Mouse (Mus musculus) neural tube, embryonic 13.5 days (tissue): ENCODE results near the gene Rpl6. TPM values are rescaled to one million over a fixed set of nuclear protein-coding genes. Genes with fewer than 3 reads are reported as not detected.
A peak's percentile ranks its signal among the peaks of the same experiment; 100 is the strongest.
"Not testable (repeated sequence)": the region's sequence is repeated elsewhere in the genome, so short reads cannot be mapped to it uniquely, and the experiment has no call there.

Experiments used
- ATAC-seq: fragments of 200-750 bp; cut with Nextera tagmentation; 2 replicates; pipeline ENCODE4 v1.8.0; 2017; ENCODE audit warnings: low read depth, mild to moderate bottlenecking, moderate TSS enrichment, moderate library complexity
- H3K27ac ChIP-seq: fragments of 300-500 bp; sonication (generic); replicated peaks from 2 replicates; pipeline ENCODE4 v1.5.1; 2015; ENCODE audit warnings: moderate library complexity, mild to moderate bottlenecking, inconsistent platforms
- H3K27me3 ChIP-seq: fragments of 300-500 bp; sonication (generic); 2 replicates; pipeline ENCODE4 v1.6.1; 2015; ENCODE audit warnings: mild to moderate bottlenecking, inconsistent platforms
- H3K36me3 ChIP-seq: fragments of 300-500 bp; sonication (generic); 2 replicates; pipeline ENCODE4 v1.6.1; 2015; ENCODE audit warnings: mild to moderate bottlenecking, inconsistent platforms
- H3K4me1 ChIP-seq: fragments of 300-500 bp; sonication (generic); replicated peaks from 2 replicates; pipeline ENCODE4 v1.6.1; 2015; ENCODE audit warnings: inconsistent platforms
- H3K4me2 ChIP-seq: fragments of 300-500 bp; sonication (generic); 2 replicates; pipeline ENCODE4 v1.6.1; 2015; ENCODE audit warnings: inconsistent platforms, mild to moderate bottlenecking, moderate library complexity
- H3K4me3 ChIP-seq: fragments of 300-500 bp; sonication (generic); 2 replicates; pipeline ENCODE4 v1.5.1; 2015; ENCODE audit warnings: mild to moderate bottlenecking, inconsistent platforms
- H3K9ac ChIP-seq: fragments of 300-500 bp; sonication (generic); 2 replicates; pipeline ENCODE4 v1.6.1; 2015; ENCODE audit warnings: moderate library complexity, mild to moderate bottlenecking, inconsistent platforms
- H3K9me3 ChIP-seq: fragments of 300-500 bp; sonication (generic); 2 replicates; pipeline ENCODE4 v1.6.1; 2016; ENCODE audit warnings: inconsistent platforms
- WGBS: fragments of 180-500 bp; shearing (Covaris S2); methylation state at CpG from one replicate; pipeline ENCODE4 v1.1.7; 2015; 5-methylcytosine and 5-hydroxymethylcytosine counted together
- polyA plus RNA-seq: library from polyadenylated mRNA; unstranded; fragments of >200 nt; fragmentation: Nextera tagmentation; extraction: Ambion mirVana; gene quantifications from 2 replicates; pipeline ENCODE4 v1.2.1, GENCODE M21; 2015

Gene Rpl6
- polyA plus RNA-seq, 1 experiment from 2014 or later = 425 TPM

GRCm38 (mm10) chr5:121217313-121217634, 13.0 kb downstream of the Rpl6 start:
- Histone ChIP-seq H3K4me3 (no peak overlapping the region), H3K27me3 (no peaks in the 10 kb centered on the region), H3K9ac (no peak overlapping the region), H3K9me3 (no peaks in the 10 kb centered on the region), H3K4me2 (no peak overlapping the region), H3K36me3 (peaks cover 11% of the 10 kb centered on the region), H3K27ac (no peak overlapping the region), H3K4me1 (peaks cover 11% of the 10 kb centered on the region)
- WGBS = 92% methylated on average over 2 of the region's 2 CpGs
- ATAC-seq = no peak

GRCm38 (mm10) chr5:121219190-121219589, 14.9 kb downstream of the Rpl6 start:
- Histone ChIP-seq H3K4me1 (peaks cover 23% of the 10 kb centered on the region), H3K27ac (no peak overlapping the region), H3K27me3 (no peaks in the 10 kb centered on the region), H3K4me2 (no peak overlapping the region), H3K9ac (no peak overlapping the region), H3K36me3 (no peaks in the 10 kb centered on the region), H3K4me3 (0 out of 2 replicates have a peak overlapping the region, but pooled peaks have one; percentile 97), H3K9me3 (no peaks in the 10 kb centered on the region)
- 88% methylated on average over 1 of the region's 1 CpGs for WGBS
- no peak for ATAC-seq

- under 1% methylated on average over 57 of the region's 90 CpGs for WGBS
- H3K9ac ChIP-seq = peak within 1 kb of the TSS; percentile 96
- no peaks in the 10 kb centered on the region for H3K27me3 ChIP-seq
- peak within 1 kb of the TSS; percentile 96 for H3K27ac ChIP-seq
- no peaks in the 10 kb centered on the region for H3K36me3 ChIP-seq
- H3K4me3 ChIP-seq = peak within 1 kb of the TSS; percentile 97
- H3K9me3 ChIP-seq = no peaks in the 10 kb centered on the region
- peak; percentile 87 for ATAC-seq
- H3K4me2 ChIP-seq = peak within 1 kb of the TSS; percentile 87
- H3K4me1 ChIP-seq = peaks cover 27% of the 10 kb centered on the region
Observed at GRCm38 (mm10) chr5:121219980-121220731, 15.9 kb downstream of the Rpl6 start, which contains the start of gene Hectd4. Hectd4 (plus strand) TSS chr5:121220219.

GRCm38 (mm10) chr5:121220732-121221301, 16.5 kb downstream of the Rpl6 start:
- H3K27me3 ChIP-seq = no peaks in the 10 kb centered on the region
- peak; percentile 55 for ATAC-seq
- WGBS = 1% methylated on average over 33 of the region's 38 CpGs
- no peaks in the 10 kb centered on the region for H3K36me3 ChIP-seq
- H3K9me3 ChIP-seq = no peaks in the 10 kb centered on the region
- H3K27ac ChIP-seq = peak overlapping the region; percentile 96
- H3K4me1 ChIP-seq = peaks cover 27% of the 10 kb centered on the region
- H3K4me3 ChIP-seq = peak overlapping the region; percentile 97
- H3K4me2 ChIP-seq = peak overlapping the region; percentile 87
- H3K9ac ChIP-seq = peak overlapping the region; percentile 96

GRCm38 (mm10) chr5:121221328-121221850, 17.1 kb downstream of the Rpl6 start:
- 0 out of 2 replicates have a peak, but pooled peaks have one; percentile 15 for ATAC-seq
- peak overlapping the region; percentile 87 for H3K4me2 ChIP-seq
- H3K4me3 ChIP-seq = peak overlapping the region; percentile 97
- H3K4me1 ChIP-seq = peaks cover 31% of the 10 kb centered on the region
- H3K27ac ChIP-seq = peak overlapping the region; percentile 96
- 9% methylated on average over 22 of the region's 23 CpGs for WGBS
- H3K27me3 ChIP-seq = no peaks in the 10 kb centered on the region
- H3K9ac ChIP-seq = peak overlapping the region; percentile 96
- no peaks in the 10 kb centered on the region for H3K36me3 ChIP-seq
- H3K9me3 ChIP-seq = no peaks in the 10 kb centered on the region

GRCm38 (mm10) chr5:121224020-121224419, 19.7 kb downstream of the Rpl6 start:
- 90% methylated on average over 4 of the region's 4 CpGs for WGBS
- not testable (repeated sequence) for H3K9ac ChIP-seq, H3K27me3 ChIP-seq, H3K27ac ChIP-seq, H3K9me3 ChIP-seq, H3K4me3 ChIP-seq, H3K36me3 ChIP-seq, ATAC-seq, H3K4me2 ChIP-seq
- peaks cover 33% of the 10 kb centered on the region for H3K4me1 ChIP-seq

- 78% methylated on average over 3 of the region's 3 CpGs for WGBS
- no peak overlapping the region for H3K9ac ChIP-seq
- no peak overlapping the region for H3K27ac ChIP-seq
- H3K4me1 ChIP-seq = peaks cover 33% of the 10 kb centered on the region
- no peak overlapping the region for H3K4me3 ChIP-seq
- no peaks in the 10 kb centered on the region for H3K27me3 ChIP-seq
- H3K4me2 ChIP-seq = no peak overlapping the region
- no peaks in the 10 kb centered on the region for H3K9me3 ChIP-seq
- ATAC-seq = no peak
- no peaks in the 10 kb centered on the region for H3K36me3 ChIP-seq
Observed at GRCm38 (mm10) chr5:121224856-121225255, 20.6 kb downstream of the Rpl6 start.

GRCm38 (mm10) chr5:121225854-121226253, 21.6 kb downstream of the Rpl6 start:
- peaks cover 33% of the 10 kb centered on the region for H3K4me1 ChIP-seq
- no peaks in the 10 kb centered on the region for H3K9me3 ChIP-seq
- WGBS = 88% methylated on average over 2 of the region's 2 CpGs
- H3K4me3 ChIP-seq = no peak overlapping the region
- no peak overlapping the region for H3K9ac ChIP-seq
- no peaks in the 10 kb centered on the region for H3K36me3 ChIP-seq
- H3K27ac ChIP-seq = no peak overlapping the region
- no peak overlapping the region for H3K4me2 ChIP-seq
- no peak for ATAC-seq
- H3K27me3 ChIP-seq = no peaks in the 10 kb centered on the region

GRCm38 (mm10) chr5:121226406-121226805, 22.1 kb downstream of the Rpl6 start:
- no peaks in the 10 kb centered on the region for H3K9me3 ChIP-seq
- H3K9ac ChIP-seq = no peak overlapping the region
- no peaks in the 10 kb centered on the region for H3K27me3 ChIP-seq
- H3K36me3 ChIP-seq = no peaks in the 10 kb centered on the region
- no peak overlapping the region for H3K27ac ChIP-seq
- 68% methylated on average over 3 of the region's 3 CpGs for WGBS
- no peak overlapping the region for H3K4me2 ChIP-seq
- H3K4me3 ChIP-seq = no peak overlapping the region
- ATAC-seq = no peak
- H3K4me1 ChIP-seq = peaks cover 30% of the 10 kb centered on the region

- WGBS = 88% methylated on average over 4 of the region's 4 CpGs
- no peaks in the 10 kb centered on the region for H3K27me3 ChIP-seq
Observed at GRCm38 (mm10) chr5:121226845-121227244, 22.6 kb downstream of the Rpl6 start.

GRCm38 (mm10) chr5:121227330-121227729, 23.0 kb downstream of the Rpl6 start:
- H3K9ac ChIP-seq, H3K9me3 ChIP-seq, H3K4me3 ChIP-seq, H3K27me3 ChIP-seq, H3K4me2 ChIP-seq, H3K36me3 ChIP-seq, H3K27ac ChIP-seq, ATAC-seq: not testable (repeated sequence)
- WGBS = 100% methylated on average over 1 of the region's 1 CpGs
- peaks cover 21% of the 10 kb centered on the region for H3K4me1 ChIP-seq

More at GRCm38 (mm10) chr5:121226845-121227244, 22.6 kb downstream of the Rpl6 start:
- H3K9ac ChIP-seq = no peak overlapping the region
- no peak overlapping the region for H3K4me3 ChIP-seq
- H3K27ac ChIP-seq = no peak overlapping the region
- no peaks in the 10 kb centered on the region for H3K36me3 ChIP-seq
- no peak overlapping the region for H3K4me2 ChIP-seq
- H3K9me3 ChIP-seq = no peaks in the 10 kb centered on the region
- ATAC-seq = no peak
- H3K4me1 ChIP-seq = peaks cover 26% of the 10 kb centered on the region

GRCm38 (mm10) chr5:121229182-121229581, 24.9 kb downstream of the Rpl6 start:
- 91% methylated on average over 2 of the region's 2 CpGs for WGBS
- Histone ChIP-seq H3K4me1 (peaks cover 10% of the 10 kb centered on the region; the same call in 1 of the 2 replicates), H3K36me3 (no peaks in the 10 kb centered on the region)

More at GRCm38 (mm10) chr5:121229182-121229581, 24.9 kb downstream of the Rpl6 start:
- H3K9me3 ChIP-seq = no peaks in the 10 kb centered on the region
- H3K4me3 ChIP-seq = no peak overlapping the region
- no peaks in the 10 kb centered on the region for H3K27me3 ChIP-seq
- no peak overlapping the region for H3K4me2 ChIP-seq
- H3K27ac ChIP-seq = no peak overlapping the region
- ATAC-seq = no peak
- no peak overlapping the region for H3K9ac ChIP-seq
